Mouse (Mus musculus) cerebellum, adult 11 months (tissue): ENCODE results near the gene Smco4.
A peak's percentile ranks its signal among the peaks of the same experiment; 100 is the strongest.
"Not testable (repeated sequence)": the region's sequence is repeated elsewhere in the genome, so short reads cannot be mapped to it uniquely, and the experiment has no call there.

Experiments used
- DNase-seq: peaks from one replicate; pipeline ENCODE4 v3.0.0; 2022

Smco4 gene

GRCm38 (mm10) chr9:15493235-15493924 is at the start of gene Smco4:
Gene Smco4 (plus strand): TSS chr9:15493432.
- DNase-seq, result peak; percentile 31

DNA sequence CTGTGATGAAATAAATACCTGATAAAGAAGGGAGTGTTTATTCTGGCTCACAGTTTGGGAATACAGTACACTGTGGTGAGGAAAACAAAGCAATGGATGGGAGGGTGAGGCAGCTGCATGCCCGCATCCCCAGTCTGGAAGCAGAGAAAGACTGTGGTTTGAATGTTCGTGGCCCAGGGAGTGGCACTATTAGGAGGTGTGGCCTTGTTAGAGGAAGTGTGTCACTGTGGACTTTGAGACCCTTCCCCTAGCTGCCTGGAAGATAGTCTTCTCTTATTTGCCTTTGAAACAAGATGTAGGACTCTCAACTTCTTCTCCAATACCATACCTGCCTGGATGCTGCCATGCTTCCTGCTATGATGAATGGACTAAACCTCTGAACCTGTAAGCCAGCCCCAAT is 45.8 kb upstream of the Smco4 start:
- no peak for DNase-seq

DNA sequence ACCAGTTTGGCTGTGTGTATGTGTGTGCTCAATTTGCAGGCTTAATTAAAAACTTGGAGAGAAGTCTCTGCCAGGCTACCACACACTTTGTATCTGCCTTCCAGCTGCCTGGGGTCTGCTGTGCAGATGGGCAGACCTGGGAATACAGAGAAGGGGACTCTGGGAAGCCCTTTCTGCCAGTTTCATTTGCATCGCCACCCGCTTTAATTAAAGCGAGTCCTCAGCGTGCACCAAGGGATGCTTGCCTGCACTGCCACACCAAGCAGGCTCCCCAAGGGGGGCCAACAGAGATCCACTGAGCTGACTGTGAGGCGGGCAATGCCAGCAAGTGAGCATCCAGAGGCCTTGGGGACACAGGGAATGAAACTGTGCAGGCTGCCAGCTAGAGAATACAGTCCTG is 42.3 kb upstream of the Smco4 start:
- DNase-seq, result no peak

- DNase-seq, result no peak
Observed at GRCm38 (mm10) chr9:15472256-15472655, 21.0 kb upstream of the Smco4 start.

- no peak for DNase-seq
Observed at GRCm38 (mm10) chr9:15473206-15473605, 20.0 kb upstream of the Smco4 start.

DNA sequence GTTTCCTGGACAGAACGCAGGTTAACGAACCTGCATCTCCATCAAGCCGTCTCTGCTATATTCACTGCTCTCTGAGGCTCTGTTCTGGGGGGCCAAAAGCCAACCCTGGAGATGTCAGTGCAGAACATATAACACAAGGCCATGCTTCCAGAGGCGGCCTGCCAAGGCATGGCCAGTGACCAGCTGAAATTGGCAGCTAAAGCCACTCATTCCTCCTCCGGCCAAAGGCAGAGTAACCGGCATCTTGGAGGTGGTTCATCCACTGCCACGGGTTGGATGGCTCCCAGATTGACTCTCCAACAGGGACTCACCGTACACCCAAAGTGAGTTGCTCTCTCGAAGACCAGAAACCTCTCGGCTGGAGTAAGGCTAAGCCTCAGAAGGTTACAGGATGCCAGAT is 15.7 kb upstream of the Smco4 start:
- DNase-seq, result peak; percentile 32

DNA sequence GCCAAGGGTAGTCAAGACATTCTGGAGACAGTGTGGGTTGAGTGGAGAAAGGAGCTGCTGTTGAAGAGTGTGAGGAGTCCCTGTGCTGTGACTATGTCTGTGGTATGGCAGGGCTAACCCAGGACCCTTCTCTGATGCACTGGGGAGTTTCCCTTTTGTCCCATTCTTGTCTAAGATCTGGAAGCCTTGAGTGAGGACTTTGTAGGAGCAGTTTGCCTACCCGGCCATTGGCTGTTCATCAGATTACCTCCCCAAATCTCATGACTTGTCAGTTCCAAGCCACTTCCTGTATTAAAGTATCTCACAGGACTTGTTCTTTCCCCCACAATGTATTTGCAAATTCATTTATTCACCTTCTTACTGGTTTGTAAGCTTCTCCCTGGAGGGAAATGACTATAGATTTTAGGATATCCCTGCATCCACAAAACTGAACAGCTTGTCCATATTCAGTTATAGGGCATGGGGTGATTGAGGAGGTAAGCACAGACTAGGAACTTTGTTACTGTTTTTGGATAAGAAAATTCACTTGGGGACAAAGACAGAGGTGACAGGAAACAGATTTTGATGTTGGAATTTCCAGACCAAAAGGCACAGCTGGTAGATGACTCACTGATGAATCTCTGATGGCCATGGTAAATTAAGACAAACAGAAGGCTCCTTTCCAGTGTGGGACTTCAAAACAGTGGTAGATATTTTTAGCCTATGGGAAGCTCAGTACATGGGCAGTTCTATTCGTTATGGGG is 5.4 kb upstream of the Smco4 start:
- no peak for DNase-seq

GRCm38 (mm10) chr9:15489293-15489692 is 3.9 kb upstream of the Smco4 start:
- DNase-seq, result no peak

GRCm38 (mm10) chr9:15490331-15491100 is 2.7 kb upstream of the Smco4 start:
- no peak for DNase-seq

DNA sequence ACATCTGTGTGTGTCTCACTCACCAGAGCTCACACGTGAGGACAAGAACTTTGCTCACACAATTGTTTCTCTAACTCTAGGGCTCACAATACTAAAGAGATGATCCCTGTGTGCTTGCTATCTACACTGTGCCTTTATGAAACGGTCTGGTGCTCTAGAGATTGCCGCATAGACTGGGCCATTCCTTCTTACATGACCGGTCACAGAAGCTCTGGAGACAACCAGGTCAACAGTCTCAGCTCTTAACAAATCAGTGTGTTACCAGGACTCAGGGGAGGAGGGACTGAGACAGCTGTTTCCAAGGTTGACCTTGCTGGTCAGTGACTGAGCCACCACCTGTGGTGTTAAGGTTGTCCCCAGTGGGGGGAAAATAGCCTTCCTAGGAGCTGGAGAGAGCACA is 1.5 kb upstream of the Smco4 start:
- DNase-seq, result no peak

DNA sequence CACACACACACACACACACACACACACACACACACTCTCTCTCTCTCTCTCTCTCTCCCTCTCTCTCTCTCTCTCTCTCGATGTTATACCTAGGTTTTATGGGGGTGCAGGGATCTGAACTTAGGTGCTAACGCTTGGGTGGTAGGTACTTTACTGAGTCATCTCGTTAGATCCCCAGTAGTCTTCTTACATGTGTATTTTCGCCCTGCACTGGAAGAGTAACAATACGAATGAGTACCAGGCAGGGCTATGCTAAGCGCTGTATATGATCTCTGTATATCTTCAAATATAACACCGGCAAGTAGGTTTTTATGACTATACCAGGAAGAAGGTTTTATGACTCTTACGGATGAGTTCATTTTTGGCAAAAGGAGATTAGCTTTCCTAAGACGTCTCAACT is 831 bp upstream of the Smco4 start:
- no peak for DNase-seq

GRCm38 (mm10) chr9:15493925-15494558 is 810 bp downstream of the Smco4 start:
- DNase-seq, result no peak

DNA sequence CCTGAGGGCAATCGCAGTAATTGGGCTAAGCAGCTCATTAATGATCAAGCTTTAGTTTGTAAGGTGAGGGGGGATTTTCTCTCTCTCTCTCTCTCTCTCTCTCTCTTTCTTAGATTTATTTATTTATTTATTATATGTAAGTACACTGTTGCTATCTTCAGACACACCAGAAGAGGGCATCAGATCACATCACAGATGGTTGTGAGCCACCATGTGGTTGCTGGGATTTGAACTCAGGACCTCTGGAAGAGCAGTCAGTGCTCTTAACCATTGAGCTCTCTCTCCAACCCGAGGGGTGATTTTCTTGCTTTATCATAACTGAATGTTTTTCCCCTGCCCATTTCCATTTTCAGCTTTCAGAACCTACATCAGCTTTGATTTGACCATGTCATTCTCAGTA is 2.0 kb downstream of the Smco4 start:
- DNase-seq, result not testable (repeated sequence)

GRCm38 (mm10) chr9:15495921-15496577 is 2.8 kb downstream of the Smco4 start:
- no peak for DNase-seq

GRCm38 (mm10) chr9:15500025-15500424 is 6.8 kb downstream of the Smco4 start:
- DNase-seq, result no peak

DNA sequence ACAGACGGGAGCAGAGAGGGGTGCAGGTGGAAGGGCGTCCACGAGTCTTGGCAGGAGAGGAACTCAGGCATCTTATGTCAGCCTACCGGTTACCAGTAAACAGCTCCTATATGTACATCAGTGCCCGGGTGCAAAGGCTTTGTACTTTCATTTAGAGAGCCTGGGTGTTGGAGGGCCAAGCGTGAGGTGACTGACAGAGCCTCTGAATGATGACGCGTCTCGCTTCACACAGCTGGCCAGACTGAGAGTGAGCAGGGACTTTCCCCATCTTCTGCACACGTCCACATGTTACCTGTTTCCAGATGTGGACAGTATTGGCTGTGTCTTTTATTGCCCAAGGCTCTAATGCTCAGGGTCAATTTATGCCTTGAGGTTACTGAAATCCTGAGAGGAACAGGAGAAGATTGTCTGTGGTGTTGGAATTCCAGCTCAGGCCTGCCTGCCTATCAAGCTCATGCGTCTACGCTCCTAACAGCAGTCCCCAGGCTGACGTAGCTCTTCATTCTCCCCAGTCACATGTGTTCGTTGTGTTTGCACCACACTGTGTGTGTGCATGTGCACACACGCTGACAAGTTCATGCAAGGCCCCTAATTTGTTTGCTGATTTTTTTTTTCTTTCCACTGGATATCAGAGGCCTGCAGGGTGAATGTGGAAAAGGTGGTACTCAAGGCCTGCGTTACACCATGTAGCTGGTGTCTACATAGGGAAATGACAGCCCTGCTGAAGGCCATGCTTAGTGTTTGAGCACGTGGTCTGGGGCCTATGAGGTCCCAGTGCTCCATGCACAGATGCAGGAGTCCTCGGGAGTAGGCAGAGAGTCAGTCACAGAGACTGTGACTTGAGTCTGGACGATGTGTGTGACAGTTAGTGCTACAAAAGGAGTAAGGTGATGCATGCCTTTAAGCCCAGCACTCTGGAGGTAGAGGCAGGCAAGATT is 8.4 kb downstream of the Smco4 start:
- no peak for DNase-seq

- DNase-seq, result no peak
Observed at GRCm38 (mm10) chr9:15502476-15502875, 9.2 kb downstream of the Smco4 start.

DNA sequence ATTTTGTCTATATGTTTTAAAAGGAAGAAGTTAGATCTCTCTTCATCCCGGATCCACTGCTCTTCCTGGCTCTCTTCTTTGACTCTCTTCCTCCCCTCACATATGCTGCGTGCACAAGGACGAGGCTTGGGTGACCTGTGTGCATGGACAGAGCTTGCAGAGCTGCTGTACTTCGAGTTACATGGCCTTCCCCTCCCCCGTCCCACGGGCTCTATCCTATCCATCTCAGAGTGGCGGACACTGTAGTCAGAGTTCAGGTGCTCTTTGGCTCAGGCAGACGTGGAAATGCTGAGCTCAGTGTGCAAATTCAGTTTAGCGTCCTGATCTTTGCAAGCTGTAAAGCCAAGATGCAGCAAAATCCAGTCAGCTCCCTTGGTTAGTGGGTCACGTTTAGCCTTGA is 10.1 kb downstream of the Smco4 start:
- DNase-seq, result no peak

DNA sequence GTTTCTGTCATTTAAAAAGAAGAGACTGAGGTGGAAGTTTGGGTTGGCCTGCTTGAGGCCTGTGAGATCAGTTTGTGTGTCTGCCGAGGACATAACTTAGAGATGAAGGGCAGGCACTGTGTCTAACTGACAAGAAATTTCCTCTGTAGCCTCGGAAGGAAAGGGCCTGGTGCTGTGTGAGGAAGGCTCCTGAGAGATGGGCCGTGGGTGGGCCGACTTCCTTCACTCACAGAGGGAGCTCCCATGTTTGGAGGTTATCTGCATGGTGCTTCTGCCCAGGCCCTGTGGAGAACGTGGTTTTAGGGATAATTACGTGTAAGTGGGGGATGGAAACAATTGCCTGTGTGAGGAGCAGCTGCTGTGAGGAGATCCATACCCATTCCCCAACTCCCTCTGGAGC is 10.6 kb downstream of the Smco4 start:
- DNase-seq, result no peak

- no peak for DNase-seq
Observed at GRCm38 (mm10) chr9:15505288-15505687, 12.1 kb downstream of the Smco4 start.

GRCm38 (mm10) chr9:15506863-15507262 is 13.6 kb downstream of the Smco4 start:
- no peak for DNase-seq

- DNase-seq, result no peak
Observed at GRCm38 (mm10) chr9:15507431-15507875, 14.2 kb downstream of the Smco4 start.
